Mouse (Mus musculus) leukemia stem cell, adult 10-12 weeks (primary cell): ENCODE data around the gene Fam43b. TPM values are rescaled to one million over a fixed set of nuclear protein-coding genes. Genes with fewer than 3 reads are reported as not detected.

Source experiments
- polyA plus RNA-seq: library from polyadenylated mRNA; stranded (reverse); fragments of >175 nt; gene quantifications from 2 replicates; pipeline ENCODE4 v1.2.3, GENCODE M21; 2012; ENCODE audit warnings: low replicate concordance

The Fam43b gene
- not detected in 2 replicates for polyA plus RNA-seq

DNA sequence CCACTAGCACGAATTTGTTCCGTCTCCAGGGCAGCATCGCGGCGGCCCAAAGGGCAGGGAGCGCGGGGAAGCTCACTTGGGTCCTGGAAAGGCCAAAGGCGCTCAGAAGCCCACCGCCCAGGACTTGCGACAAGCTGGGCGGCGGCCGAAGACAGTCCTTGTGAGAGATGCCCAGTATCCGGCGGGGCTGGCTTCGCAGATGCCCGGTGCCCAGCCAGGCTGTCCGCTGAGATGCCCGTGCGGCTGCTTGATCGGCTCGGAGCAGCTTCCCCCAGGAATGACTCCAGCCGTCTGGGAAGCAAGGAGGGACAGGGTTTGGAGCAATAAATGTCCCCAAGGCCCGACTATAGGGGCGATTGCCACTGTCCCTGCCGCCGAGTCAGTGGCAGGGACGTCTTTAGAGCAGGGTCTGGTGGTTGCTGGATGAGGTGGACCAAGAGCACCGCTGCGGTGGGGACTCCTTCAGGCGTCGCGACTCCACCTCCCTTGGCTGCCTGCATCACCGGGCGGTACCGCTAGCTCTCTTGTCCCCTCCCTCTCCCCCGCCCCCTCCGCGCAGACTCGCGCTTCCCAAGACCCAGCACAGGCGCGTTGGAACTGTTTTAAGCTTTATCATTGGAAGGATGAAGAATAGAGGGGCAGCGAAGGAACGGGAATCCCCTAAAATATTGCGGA lies at the start of gene Fam43b:
Gene Fam43b (minus strand): TSS at position 558 of the 675 bp plus-strand sequence.

DNA sequence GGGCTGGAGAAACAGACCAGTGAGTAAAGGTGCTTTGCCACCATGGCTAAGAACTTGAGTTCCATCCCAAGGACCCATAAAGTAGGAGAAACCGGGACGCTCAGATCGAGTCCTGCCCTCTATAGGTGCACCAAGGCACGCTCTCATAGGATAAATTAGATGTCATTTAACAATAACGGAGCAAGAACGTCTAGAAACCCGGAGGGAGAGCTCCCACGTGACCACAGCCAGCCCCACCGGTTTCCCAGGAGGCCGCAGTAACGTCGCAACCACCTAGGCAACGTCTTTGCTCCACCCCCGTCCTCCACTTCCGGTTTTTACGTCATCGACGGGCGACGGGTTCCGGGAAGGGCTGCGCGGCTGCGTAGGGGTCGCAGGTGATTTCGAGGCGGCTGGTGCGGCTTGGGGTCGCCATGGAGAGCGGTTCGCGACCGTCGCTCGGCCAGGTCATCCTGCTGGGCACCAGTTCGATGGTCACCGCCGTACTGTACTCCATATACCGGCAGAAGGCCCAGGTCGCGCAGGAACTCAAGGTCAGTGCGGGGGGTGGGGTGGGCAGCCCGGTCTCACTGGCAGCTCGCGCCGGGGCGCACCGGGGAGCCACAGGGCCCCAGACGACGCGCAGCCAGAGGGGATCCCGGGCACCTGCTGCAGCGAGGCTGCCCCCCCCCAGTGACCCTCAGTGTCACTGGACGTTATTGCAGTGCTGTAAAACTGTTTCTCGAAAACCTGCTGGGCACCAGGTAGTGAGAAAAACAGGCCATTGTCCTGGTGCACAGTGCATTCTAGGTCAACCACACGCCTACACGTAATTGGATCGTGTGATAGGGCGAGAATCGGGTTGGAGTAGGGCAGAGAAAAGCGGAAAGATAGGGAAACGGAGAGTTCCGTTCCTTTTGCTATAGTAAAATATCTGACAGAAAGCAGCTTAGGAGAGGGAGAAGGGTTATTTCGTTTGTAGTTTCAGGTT lies 38.3 kb upstream of the Fam43b start, which contains the start of gene Mul1:
Gene Mul1 (plus strand): TSS at position 325 of the 970 bp plus-strand sequence.

DNA sequence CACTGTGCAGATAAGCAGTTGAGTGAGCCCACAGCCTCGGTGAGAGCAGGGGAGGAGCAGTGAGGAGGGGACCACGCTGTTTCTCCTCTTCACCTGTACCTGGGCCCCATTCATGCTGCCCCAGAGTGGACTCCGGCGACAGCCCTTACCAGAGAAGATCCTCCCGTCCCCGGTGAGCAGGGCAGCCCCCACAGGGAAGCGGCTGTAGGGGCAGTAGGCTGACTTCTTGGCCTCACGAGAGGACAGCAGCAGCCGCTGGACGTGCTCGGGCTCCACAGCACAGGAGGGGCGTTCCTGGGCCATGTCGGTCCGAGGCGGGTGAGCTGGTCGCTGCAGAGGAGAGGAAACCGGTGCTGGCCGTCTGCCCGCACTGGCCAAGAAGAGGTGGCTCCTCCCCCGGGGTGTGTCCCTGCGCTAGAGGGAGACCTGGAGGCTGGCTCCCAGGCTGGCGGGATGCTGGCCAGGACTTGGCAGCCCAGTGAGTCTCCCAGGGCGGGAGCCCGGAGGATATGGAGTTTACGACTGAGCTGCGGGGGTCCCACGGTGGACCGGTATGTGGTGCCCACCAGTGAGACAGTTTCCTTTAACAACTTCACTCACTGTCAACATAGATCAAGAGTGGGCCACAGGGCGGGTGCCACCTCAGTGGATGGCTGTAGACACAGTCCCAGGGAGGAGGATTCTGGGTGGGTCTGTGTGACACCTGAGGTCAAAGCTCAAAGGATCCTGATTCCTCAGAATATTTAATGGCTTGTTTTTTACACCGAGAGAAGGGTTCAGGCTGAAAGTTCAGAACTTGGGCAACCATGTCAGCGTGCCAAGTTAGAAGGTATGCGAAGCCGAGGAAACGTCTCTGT lies 28.5 kb downstream of the Fam43b start, which contains the start of gene Cda:
Gene Cda (minus strand): TSS at position 352 of the 857 bp plus-strand sequence.

Other genes with a start within 250 kb of the Fam43b start
- 19.2 and 47.7 TPM in 2 replicates for gene Hp1bp3, start 180.2 kb downstream of the Fam43b start, polyA plus RNA-seq
- 3.2 and 8.8 TPM in 2 replicates for gene Sh2d5, start 146.1 kb downstream of the Fam43b start, polyA plus RNA-seq
- 0.10 and 0.30 TPM in 2 replicates for gene Kif17, start 146.1 kb downstream of the Fam43b start, polyA plus RNA-seq
- gene Ddost, start 91.8 kb downstream of the Fam43b start, polyA plus RNA-seq, result 76.9 and 207 TPM in 2 replicates
- 19.5 and 26.3 TPM in 2 replicates for gene Pink1, start 70.2 kb downstream of the Fam43b start, polyA plus RNA-seq
- 29.1 and 32.6 TPM in 2 replicates for gene Cda, start 28.5 kb downstream of the Fam43b start, polyA plus RNA-seq
- gene Mul1, start 38.1 kb upstream of the Fam43b start, polyA plus RNA-seq, result 19.9 and 26.6 TPM in 2 replicates
- 1.6 and 1.9 TPM in 2 replicates for gene Camk2n1, start 57.8 kb upstream of the Fam43b start, polyA plus RNA-seq
- not detected in 2 replicates for gene Vwa5b1, start 239.4 kb upstream of the Fam43b start, polyA plus RNA-seq